Mouse (Mus musculus) G1E (cell line): ENCODE measurements at regions not wholly inside any gene's neighbourhood (a gene's known extent, or its start where the extent isn't known, plus 50 kb on each side); places are given as distances from the start of the nearest gene placed in this dataset.
A peak's percentile ranks its signal among the peaks of the same experiment; 100 is the strongest.

Experiments
- ATAC-seq: 2 replicates; pipeline ENCODE4 v1.8.0; 2016; ENCODE audit warnings: mild to moderate bottlenecking; ENCODE audit not compliant: insufficient number of reproducible peaks, poor library complexity, low FRiP score, severe bottlenecking; ENCODE audit errors: extremely low read depth
- DNase-seq: peaks from one replicate; pipeline ENCODE4 v3.0.0; 2012; ENCODE audit warnings: low spot score
- H3K27me3 ChIP-seq: 2 replicates; pipeline ENCODE4 v1.6.1; 2012; ENCODE audit warnings: mild to moderate bottlenecking, low read length, inconsistent platforms; ENCODE audit not compliant: insufficient read depth
- H3K36me3 ChIP-seq: replicated peaks from 2 replicates; pipeline ENCODE3; 2012; ENCODE audit warnings: mild to moderate bottlenecking, inconsistent platforms
- H3K4me1 ChIP-seq: 2 replicates; pipeline ENCODE4 v1.6.1; 2012; ENCODE audit warnings: low read depth, low read length, inconsistent platforms, mixed read lengths; ENCODE audit not compliant: insufficient read depth
- H3K4me3 ChIP-seq: 2 replicates; pipeline ENCODE4 v1.5.1; 2012; ENCODE audit warnings: low read depth, mild to moderate bottlenecking, inconsistent platforms, low read length, moderate library complexity, mixed read lengths
- H3K9me3 ChIP-seq: replicated peaks from 2 replicates; pipeline ENCODE4 v1.6.1; 2012; ENCODE audit warnings: inconsistent platforms
- CTCF ChIP-seq: IDR thresholded peaks from 2 replicates; pipeline ENCODE4 v1.5.1; 2012; ENCODE audit warnings: low read depth, low read length, inconsistent platforms, mixed read lengths
- GATA1 ChIP-seq: IDR thresholded peaks from 2 replicates; pipeline ENCODE4 v1.6.1; 2012; ENCODE audit warnings: borderline replicate concordance, low read length, inconsistent platforms, mixed read lengths
- GATA2 ChIP-seq: IDR thresholded peaks from 2 replicates; pipeline ENCODE4 v1.6.1; 2012; ENCODE audit warnings: low read depth, low read length, inconsistent platforms, borderline replicate concordance
- POLR2AphosphoS5 ChIP-seq: IDR thresholded peaks from 2 replicates; pipeline ENCODE4 v1.6.1; 2012; ENCODE audit warnings: low read depth, low read length, inconsistent platforms; ENCODE audit not compliant: insufficient replicate concordance
- TAL1 ChIP-seq: conservative IDR thresholded peaks from 2 replicates; pipeline ENCODE4 v1.6.1; 2012; ENCODE audit warnings: low read depth, low read length, inconsistent platforms, mixed read lengths

- H3K4me1 ChIP-seq, result no peaks in the 10 kb centered on the region
- TF ChIP-seq CTCF, result no peak
- TF ChIP-seq GATA1, result no peak
- no peak for TF ChIP-seq TAL1
- no peak for TF ChIP-seq POLR2AphosphoS5
- no peak for TF ChIP-seq GATA2
Measured at GRCm38 (mm10) chr12:107695438-107696267, 207.2 kb downstream of the 3110018I06Rik start.

GRCm38 (mm10) chr12:107700317-107700716, 211.9 kb downstream of the 3110018I06Rik start:
- peaks cover 94% of the 10 kb centered on the region for H3K9me3 ChIP-seq
- no peak overlapping the region for H3K4me3 ChIP-seq
- H3K4me1 ChIP-seq, result no peaks in the 10 kb centered on the region
- no peaks in the 10 kb centered on the region for H3K36me3 ChIP-seq
- DNase-seq (no peak), ATAC-seq (no peak)
- no peaks in the 10 kb centered on the region for H3K27me3 ChIP-seq
- TF ChIP-seq POLR2AphosphoS5 (no peak), TAL1 (no peak), GATA2 (no peak), CTCF (no peak), GATA1 (no peak)

More at GRCm38 (mm10) chr12:107695438-107696267, 207.2 kb downstream of the 3110018I06Rik start:
- H3K36me3 ChIP-seq, result no peaks in the 10 kb centered on the region
- no peak for ATAC-seq
- no peak for DNase-seq
- no peak overlapping the region for H3K4me3 ChIP-seq
- H3K27me3 ChIP-seq, result no peaks in the 10 kb centered on the region
- H3K9me3 ChIP-seq, result peaks cover 85% of the 10 kb centered on the region

- H3K9me3 ChIP-seq, result peaks cover 94% of the 10 kb centered on the region
- no peak for DNase-seq
- no peak for TF ChIP-seq TAL1
- TF ChIP-seq GATA1, result no peak
- TF ChIP-seq CTCF, result no peak
- TF ChIP-seq POLR2AphosphoS5, result no peak
- no peak for TF ChIP-seq GATA2
Measured at GRCm38 (mm10) chr12:107700868-107701597, 212.6 kb downstream of the 3110018I06Rik start.

GRCm38 (mm10) chr12:107708812-107709211, 220.4 kb downstream of the 3110018I06Rik start:
- Histone ChIP-seq H3K9me3 (peaks cover 91% of the 10 kb centered on the region), H3K4me3 (peak overlapping the region; percentile 13; the same call in 1 of the 2 replicates), H3K4me1 (no peaks in the 10 kb centered on the region), H3K36me3 (no peaks in the 10 kb centered on the region), H3K27me3 (no peaks in the 10 kb centered on the region)
- ATAC-seq (no peak), DNase-seq (no peak)
- no peak for TF ChIP-seq TAL1
- TF ChIP-seq POLR2AphosphoS5, result no peak
- no peak for TF ChIP-seq GATA1
- no peak for TF ChIP-seq CTCF
- TF ChIP-seq GATA2, result no peak

More at GRCm38 (mm10) chr12:107700868-107701597, 212.6 kb downstream of the 3110018I06Rik start:
- ATAC-seq, result no peak
- H3K27me3 ChIP-seq, result no peaks in the 10 kb centered on the region
- H3K36me3 ChIP-seq, result no peaks in the 10 kb centered on the region
- H3K4me3 ChIP-seq, result no peak overlapping the region
- H3K4me1 ChIP-seq, result no peaks in the 10 kb centered on the region

- DNase-seq (no peak), ATAC-seq (no peak)
- H3K4me3 ChIP-seq, result no peak overlapping the region
- no peaks in the 10 kb centered on the region for H3K27me3 ChIP-seq
- H3K36me3 ChIP-seq, result no peaks in the 10 kb centered on the region
- peaks cover 92% of the 10 kb centered on the region for H3K9me3 ChIP-seq
- H3K4me1 ChIP-seq, result no peaks in the 10 kb centered on the region
- TF ChIP-seq GATA1, result no peak
- TF ChIP-seq TAL1, result no peak
- no peak for TF ChIP-seq POLR2AphosphoS5
- no peak for TF ChIP-seq CTCF
- no peak for TF ChIP-seq GATA2
Measured at GRCm38 (mm10) chr12:107711017-107711416, 222.6 kb downstream of the 3110018I06Rik start.

GRCm38 (mm10) chr12:107711675-107712074, 223.2 kb downstream of the 3110018I06Rik start:
- Histone ChIP-seq H3K4me1 (no peaks in the 10 kb centered on the region), H3K4me3 (no peak overlapping the region), H3K36me3 (no peaks in the 10 kb centered on the region), H3K9me3 (peaks cover 92% of the 10 kb centered on the region), H3K27me3 (no peaks in the 10 kb centered on the region)
- DNase-seq (no peak), ATAC-seq (no peak)
- TF ChIP-seq CTCF, result no peak
- no peak for TF ChIP-seq GATA1
- no peak for TF ChIP-seq POLR2AphosphoS5
- no peak for TF ChIP-seq GATA2
- no peak for TF ChIP-seq TAL1
